Mouse (Mus musculus) bone marrow macrophage, adult 2 months (primary cell): ENCODE results near the gene Il17rb.

Experiments used
- CTCF ChIP-seq: IDR thresholded peaks from 2 replicates; pipeline ENCODE4 v1.5.1; 2012; ENCODE audit warnings: low read depth, mild to moderate bottlenecking, low read length, moderate library complexity
- POLR2A ChIP-seq: IDR thresholded peaks from 2 replicates; pipeline ENCODE4 v1.6.1; 2012; ENCODE audit warnings: mild to moderate bottlenecking, low read depth, low read length, borderline replicate concordance

DNA sequence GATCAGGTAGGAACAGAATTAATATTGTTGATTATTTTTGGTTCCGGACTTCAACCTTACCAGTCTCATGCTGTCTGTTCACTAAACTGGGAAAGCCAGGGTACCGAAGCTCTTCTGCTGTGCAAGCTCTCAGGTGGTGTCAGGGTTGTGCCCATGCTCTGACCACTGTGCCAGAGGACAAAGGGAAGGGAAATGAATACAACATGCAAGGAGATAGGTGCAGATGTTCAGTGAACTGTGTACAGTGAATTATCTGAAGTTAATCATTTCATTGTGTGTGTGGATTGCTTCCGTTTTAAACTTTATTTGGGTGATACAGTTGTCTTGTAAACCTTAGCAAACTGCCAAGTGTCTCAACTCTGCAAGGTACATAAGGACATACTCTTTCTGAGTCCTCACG is 20.4 kb downstream of the Il17rb start:
- TF ChIP-seq CTCF (no peak), POLR2A (no peak)
